Mouse (Mus musculus) CH12.LX (cell line): ENCODE measurements around the gene Tnni1.

Source experiments
- CTCF ChIP-seq, 2 experiments: IDR thresholded peaks in 1 of 2; conservative IDR thresholded peaks in 1 of 2; 2 replicates each; pipeline ENCODE4 v1.5.1; 2011 to 2012; ENCODE audit warnings: low read depth in 2 of 2, low read length in 2 of 2, improper control_type of control experiment in 1 of 2, inconsistent platforms in 1 of 2, mild to moderate bottlenecking in 1 of 2, moderate library complexity in 1 of 2
- E2F4 ChIP-seq: IDR thresholded peaks from 2 replicates; pipeline ENCODE4 v1.6.1; 2011; ENCODE audit warnings: low read depth, low read length, improper control_type of control experiment; ENCODE audit not compliant: insufficient replicate concordance
- HCFC1 ChIP-seq: IDR thresholded peaks from 2 replicates; pipeline ENCODE4 v1.6.1; 2012; ENCODE audit warnings: low read depth, mild to moderate bottlenecking, inconsistent platforms, low read length, improper control_type of control experiment
- MYC ChIP-seq: IDR thresholded peaks from 2 replicates; pipeline ENCODE4 v1.6.1; 2011; ENCODE audit warnings: low read depth, mild to moderate bottlenecking, improper control_type of control experiment, low read length

DNA sequence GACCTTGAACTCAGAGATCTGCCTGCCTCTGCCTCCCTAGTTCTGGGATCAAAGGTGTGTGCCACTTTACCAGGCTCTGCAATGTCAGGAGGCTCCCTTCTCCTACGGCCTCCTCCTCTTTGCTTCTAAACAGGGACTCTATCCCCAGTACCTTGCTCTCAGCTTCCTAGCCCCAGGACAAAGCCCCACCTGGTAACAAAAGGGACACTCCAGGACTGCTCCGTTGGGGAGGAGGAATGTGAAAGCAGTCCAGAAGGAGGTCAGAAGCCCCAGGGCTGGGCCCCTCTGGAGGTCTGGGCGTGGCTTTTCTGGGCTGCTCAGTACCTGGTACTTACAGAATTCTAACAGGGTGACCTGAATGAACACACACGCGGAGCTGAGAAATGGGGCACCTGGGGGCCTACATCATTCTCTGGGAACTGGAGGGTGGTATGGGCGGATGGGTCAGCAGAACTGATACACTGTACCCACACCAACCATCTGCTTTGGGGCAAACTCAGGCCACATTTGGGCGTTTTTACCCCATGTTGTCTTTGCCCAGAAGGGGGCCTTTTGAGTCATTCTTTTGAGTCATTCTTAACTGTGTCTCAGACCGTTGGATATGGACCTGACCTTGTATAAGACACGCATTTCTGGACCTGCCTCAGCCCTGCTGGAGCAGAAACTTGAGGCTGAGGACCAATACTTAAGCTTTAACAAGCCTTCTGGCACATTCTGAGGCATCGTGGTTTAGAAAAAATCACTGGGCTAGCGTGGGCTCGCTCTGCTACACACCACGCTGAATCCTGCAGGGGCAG lies 13.1 kb downstream of the Tnni1 start:
- TF ChIP-seq CTCF (conservative IDR thresholded peaks at IDR 0.05 in 1 of 2, IDR thresholded peaks at IDR 0.05 in 1 of 2; ENCODE audit: low read depth in 2 of 2, low read length in 2 of 2) (peak in 1 of 2 experiments; percentile 58; a peak in 2 of 4 replicates), E2F4 (no peak), MYC (no peak), HCFC1 (no peak)
